Mouse (Mus musculus) gastrocnemius, postnatal 10 days (tissue): ENCODE data around the gene Lrrc25. TPM values are rescaled to one million over a fixed set of nuclear protein-coding genes. Genes with fewer than 3 reads are reported as not detected.

Experiments
- DNase-seq: peaks from one replicate; pipeline ENCODE4 v3.0.0; 2021; ENCODE audit warnings: mixed read lengths
- total RNA-seq, 2 experiments: library from RNA; stranded (reverse); gene quantifications; 2 replicates each; pipeline ENCODE4 v1.2.3; 2021

Lrrc25 gene
- total RNA-seq, 2 experiments from 2014 or later: 1.2 to 3.0 TPM

- no peak for DNase-seq
Measured at GRCm38 (mm10) chr8:70616645-70617044, 690 bp downstream of the Lrrc25 start.

GRCm38 (mm10) chr8:70617985-70618384, 2.0 kb downstream of the Lrrc25 start:
- no peak for DNase-seq

- no peak for DNase-seq
Measured at GRCm38 (mm10) chr8:70618888-70619334, 3.0 kb downstream of the Lrrc25 start.

- DNase-seq: no peak
Measured at GRCm38 (mm10) chr8:70622220-70622619, 6.3 kb downstream of the Lrrc25 start.

GRCm38 (mm10) chr8:70625104-70625503, 9.1 kb downstream of the Lrrc25 start:
- DNase-seq: peak; percentile 72

GRCm38 (mm10) chr8:70627041-70627440, 11.1 kb downstream of the Lrrc25 start:
- no peak for DNase-seq

- no peak for DNase-seq
Measured at GRCm38 (mm10) chr8:70628986-70629490, 13.1 kb downstream of the Lrrc25 start.

- DNase-seq: peak; percentile 84
Measured at GRCm38 (mm10) chr8:70629574-70630531, 13.9 kb downstream of the Lrrc25 start.

- DNase-seq: peak; percentile 55
Measured at GRCm38 (mm10) chr8:70630532-70631381, 14.8 kb downstream of the Lrrc25 start.

- DNase-seq: no peak
Measured at GRCm38 (mm10) chr8:70631436-70631835, 15.5 kb downstream of the Lrrc25 start.

GRCm38 (mm10) chr8:70632346-70632892, 16.5 kb downstream of the Lrrc25 start, which contains the start of gene Gdf15:
Gene Gdf15 (minus strand): TSS chr8:70632456.
- DNase-seq: no peak

GRCm38 (mm10) chr8:70634066-70634465, 18.1 kb downstream of the Lrrc25 start:
- DNase-seq: peak; percentile 68

GRCm38 (mm10) chr8:70635527-70635926, 19.6 kb downstream of the Lrrc25 start:
- no peak for DNase-seq

- DNase-seq: no peak
Measured at GRCm38 (mm10) chr8:70636838-70637237, 20.9 kb downstream of the Lrrc25 start.

- no peak for DNase-seq
Measured at GRCm38 (mm10) chr8:70638752-70639151, 22.8 kb downstream of the Lrrc25 start.

- DNase-seq: no peak
Measured at GRCm38 (mm10) chr8:70643019-70643418, 27.1 kb downstream of the Lrrc25 start.

- no peak for DNase-seq
Measured at GRCm38 (mm10) chr8:70644065-70644464, 28.1 kb downstream of the Lrrc25 start.

GRCm38 (mm10) chr8:70645501-70646224, 29.7 kb downstream of the Lrrc25 start:
- DNase-seq: no peak

- DNase-seq: no peak
Measured at GRCm38 (mm10) chr8:70646369-70646768, 30.4 kb downstream of the Lrrc25 start.

GRCm38 (mm10) chr8:70646775-70647174, 30.8 kb downstream of the Lrrc25 start:
- DNase-seq: no peak
